Mouse (Mus musculus) heart, embryonic 12.5 days (tissue): Measurements from ENCODE around the gene Gpr4. TPM values are rescaled to one million over a fixed set of nuclear protein-coding genes. Genes with fewer than 3 reads are reported as not detected.

Experiments used
- ATAC-seq: fragments of 200-750 bp; cut with Nextera tagmentation; 2 replicates; pipeline ENCODE4 v1.8.0; 2017; ENCODE audit warnings: moderate TSS enrichment, moderate library complexity; ENCODE audit not compliant: insufficient number of reproducible peaks, low FRiP score
- H3K27ac ChIP-seq: fragments of 300-500 bp; sonication (generic); 2 replicates; pipeline ENCODE4 v1.5.1; 2016; ENCODE audit warnings: mild to moderate bottlenecking, moderate library complexity; ENCODE audit not compliant: poor library complexity, severe bottlenecking
- H3K27me3 ChIP-seq: fragments of 300-500 bp; sonication (generic); replicated peaks from 2 replicates; pipeline ENCODE4 v1.6.1; 2016; ENCODE audit warnings: mild to moderate bottlenecking, moderate library complexity
- H3K36me3 ChIP-seq: fragments of 300-500 bp; sonication (generic); 2 replicates; pipeline ENCODE4 v1.6.1; 2016; ENCODE audit warnings: mild to moderate bottlenecking, moderate library complexity
- H3K4me1 ChIP-seq: fragments of 300-500 bp; sonication (generic); replicated peaks from 2 replicates; pipeline ENCODE4 v1.6.1; 2016; ENCODE audit warnings: mild to moderate bottlenecking
- H3K4me2 ChIP-seq: fragments of 300-500 bp; sonication (generic); 2 replicates; pipeline ENCODE4 v1.6.1; 2016; ENCODE audit warnings: mild to moderate bottlenecking, moderate library complexity
- H3K4me3 ChIP-seq: fragments of 300-500 bp; sonication (generic); 2 replicates; pipeline ENCODE4 v1.5.1; 2016; ENCODE audit warnings: mild to moderate bottlenecking
- H3K9ac ChIP-seq: fragments of 300-500 bp; sonication (generic); 2 replicates; pipeline ENCODE4 v1.6.1; 2016; ENCODE audit warnings: mild to moderate bottlenecking, moderate library complexity
- H3K9me3 ChIP-seq: fragments of 300-500 bp; sonication (generic); replicated peaks from 2 replicates; pipeline ENCODE4 v1.6.1; 2016; ENCODE audit warnings: mild to moderate bottlenecking, moderate library complexity
- whole genome bisulfite sequencing: fragments of 180-500 bp; shearing (Covaris S2); methylation state at CpG from one replicate; pipeline ENCODE4 v1.1.7; 2016; 5-methylcytosine and 5-hydroxymethylcytosine counted together
- polyA plus RNA-seq: library from polyadenylated mRNA; unstranded; fragments of >200 nt; fragmentation: Nextera tagmentation; extraction: Ambion mirVana; gene quantifications from 2 replicates; pipeline ENCODE4 v1.2.1, GENCODE M21; 2016

The Gpr4 gene
- 0.97 and 1.1 TPM in 2 replicates for polyA plus RNA-seq

GRCm38 (mm10) chr7:19211996-19212755 is at the start of gene Gpr4:
Gpr4 (plus strand) TSS chr7:19212538.
- peak; percentile 77 for ATAC-seq
- Histone ChIP-seq H3K36me3 (no peaks in the 10 kb centered on the region), H3K4me2 (peak within 1 kb of the TSS; percentile 93), H3K27me3 (0 out of 2 replicates have a peak, but pooled peaks cover 12% of the 10 kb centered on the region), H3K9ac (peak within 1 kb of the TSS; percentile 68), H3K9me3 (peaks cover 3% of the 10 kb centered on the region; the same call in 1 of the 2 replicates), H3K4me1 (peaks cover 14% of the 10 kb centered on the region), H3K4me3 (peak within 1 kb of the TSS; percentile 58), H3K27ac (no peak within 1 kb of the TSS)
- 3% methylated on average over 28 of the region's 30 CpGs for WGBS

- Histone ChIP-seq H3K4me3 (no peak overlapping the region), H3K27me3 (peaks cover 30% of the 10 kb centered on the region), H3K9ac (no peak overlapping the region), H3K27ac (no peak overlapping the region), H3K36me3 (no peaks in the 10 kb centered on the region), H3K9me3 (peaks cover 7% of the 10 kb centered on the region), H3K4me2 (no peak overlapping the region), H3K4me1 (peaks cover 44% of the 10 kb centered on the region)
- ATAC-seq, result no peak
- 77% methylated on average over 7 of the region's 7 CpGs for WGBS
Measured at GRCm38 (mm10) chr7:19162928-19163327, 49.4 kb upstream of the Gpr4 start.

GRCm38 (mm10) chr7:19163752-19164151 is 48.6 kb upstream of the Gpr4 start:
- H3K9ac ChIP-seq, result peak overlapping the region; percentile 27; the same call in 1 of the 2 replicates
- ATAC-seq, result no peak
- H3K27me3 ChIP-seq, result peaks cover 25% of the 10 kb centered on the region
- no peaks in the 10 kb centered on the region for H3K36me3 ChIP-seq
- H3K4me2 ChIP-seq, result peak overlapping the region; percentile 63
- H3K4me1 ChIP-seq, result peaks cover 50% of the 10 kb centered on the region
- WGBS, result 29% methylated on average over 12 of the region's 12 CpGs
- no peak overlapping the region for H3K4me3 ChIP-seq
- H3K27ac ChIP-seq, result no peak overlapping the region
- peaks cover 7% of the 10 kb centered on the region for H3K9me3 ChIP-seq

GRCm38 (mm10) chr7:19164189-19164588 is 48.1 kb upstream of the Gpr4 start:
- H3K9ac ChIP-seq, result peak overlapping the region; percentile 27
- peak overlapping the region; percentile 36; the same call in 1 of the 2 replicates for H3K4me3 ChIP-seq
- no peak for ATAC-seq
- H3K36me3 ChIP-seq, result no peaks in the 10 kb centered on the region
- peak overlapping the region; percentile 63 for H3K4me2 ChIP-seq
- 5% methylated on average over 6 of the region's 6 CpGs for WGBS
- H3K27ac ChIP-seq, result no peak overlapping the region
- peaks cover 54% of the 10 kb centered on the region for H3K4me1 ChIP-seq
- peaks cover 7% of the 10 kb centered on the region for H3K9me3 ChIP-seq
- peaks cover 23% of the 10 kb centered on the region for H3K27me3 ChIP-seq

DNA sequence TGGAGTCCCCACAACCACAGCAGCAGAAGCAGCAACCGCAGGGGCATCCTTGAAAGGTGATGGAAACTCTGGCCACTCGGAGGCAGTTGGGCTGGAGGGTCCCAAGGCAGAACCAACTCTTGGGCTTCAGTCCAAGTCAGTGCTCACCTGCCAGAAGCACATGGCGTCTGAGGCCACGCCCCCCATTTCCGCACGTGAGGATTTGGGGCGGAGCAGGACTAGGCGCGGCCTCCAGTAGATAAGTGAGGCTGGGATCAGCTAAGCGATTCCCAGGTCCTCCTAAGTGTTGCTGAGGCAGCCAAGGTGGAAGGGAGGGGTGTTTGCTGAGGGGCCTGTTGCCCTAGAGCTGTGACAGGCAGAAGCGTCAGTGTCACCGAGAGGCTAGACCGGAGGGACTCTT is 47.4 kb upstream of the Gpr4 start:
- 2% methylated on average over 13 of the region's 13 CpGs for WGBS
- Histone ChIP-seq H3K36me3 (no peaks in the 10 kb centered on the region), H3K27ac (peak overlapping the region; percentile 34; the same call in 1 of the 2 replicates), H3K27me3 (peaks cover 15% of the 10 kb centered on the region; the same call in 1 of the 2 replicates), H3K9me3 (peaks cover 7% of the 10 kb centered on the region), H3K4me2 (peak overlapping the region; percentile 63), H3K4me3 (peak overlapping the region; percentile 36), H3K4me1 (peaks cover 54% of the 10 kb centered on the region), H3K9ac (peak overlapping the region; percentile 57; the same call in 1 of the 2 replicates)
- peak; percentile 53; the same call in 1 of the 2 replicates for ATAC-seq

DNA sequence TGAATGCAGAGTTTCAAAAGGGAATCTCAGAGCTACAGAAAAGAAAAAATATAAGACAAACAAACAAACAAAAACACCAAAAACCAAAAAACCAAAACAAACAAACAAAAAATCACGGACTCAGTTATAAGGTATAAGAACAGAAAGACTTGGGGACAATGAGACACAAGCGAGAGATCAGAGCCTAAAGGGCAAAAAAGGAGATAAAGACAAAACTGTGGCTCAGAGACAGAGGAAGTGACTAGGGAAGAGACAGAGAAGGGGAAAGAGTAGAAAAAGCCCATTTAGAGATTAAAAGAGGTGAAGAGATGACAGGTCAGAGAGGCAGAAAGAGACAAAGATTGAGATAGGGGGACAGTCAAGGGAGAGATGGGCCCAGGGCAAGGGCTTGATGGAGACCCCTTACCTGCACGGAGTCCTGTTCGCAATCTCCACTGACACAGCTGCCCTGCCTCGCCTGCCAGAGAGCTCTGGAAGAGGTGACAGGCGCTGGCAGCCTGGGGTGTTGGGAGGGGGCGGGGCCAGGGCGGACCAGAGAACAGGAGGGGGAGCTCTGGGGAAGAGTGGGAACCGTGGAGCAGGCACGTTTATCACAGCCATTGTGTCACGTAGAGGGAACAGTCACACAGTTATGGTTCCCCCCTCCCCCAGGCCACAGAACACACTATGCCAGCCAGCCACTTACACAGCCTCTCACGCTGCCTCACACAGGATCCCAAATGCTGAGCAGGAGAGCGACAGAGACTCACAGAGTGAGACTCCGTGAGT is 46.5 kb upstream of the Gpr4 start, which contains the start of gene Gipr:
Gipr (minus strand) TSS at position 472 of the 768 bp plus-strand sequence.
- Histone ChIP-seq H3K4me2 (peak within 1 kb of the TSS; percentile 63), H3K9ac (peak within 1 kb of the TSS; percentile 57), H3K36me3 (no peaks in the 10 kb centered on the region), H3K9me3 (peaks cover 7% of the 10 kb centered on the region), H3K27ac (peak within 1 kb of the TSS; percentile 92), H3K4me3 (peak within 1 kb of the TSS; percentile 36), H3K27me3 (peaks cover 15% of the 10 kb centered on the region; the same call in 1 of the 2 replicates), H3K4me1 (peaks cover 56% of the 10 kb centered on the region)
- peak; percentile 68 for ATAC-seq
- 7% methylated on average over 14 of the region's 14 CpGs for WGBS

GRCm38 (mm10) chr7:19166990-19167389 is 45.3 kb upstream of the Gpr4 start:
- Histone ChIP-seq H3K27me3 (peaks cover 14% of the 10 kb centered on the region; the same call in 1 of the 2 replicates), H3K9ac (no peak overlapping the region), H3K9me3 (peaks cover 7% of the 10 kb centered on the region), H3K36me3 (no peaks in the 10 kb centered on the region), H3K4me3 (no peak overlapping the region), H3K27ac (0 out of 2 replicates have a peak overlapping the region, but pooled peaks have one; percentile 21), H3K4me1 (peaks cover 67% of the 10 kb centered on the region), H3K4me2 (no peak overlapping the region)
- no peak for ATAC-seq
- 84% methylated on average over 3 of the region's 3 CpGs for WGBS

GRCm38 (mm10) chr7:19169506-19169905 is 42.8 kb upstream of the Gpr4 start:
- Histone ChIP-seq H3K4me1 (peaks cover 71% of the 10 kb centered on the region), H3K4me3 (no peak overlapping the region), H3K9me3 (peaks cover 7% of the 10 kb centered on the region), H3K27ac (peak overlapping the region; percentile 92), H3K36me3 (no peaks in the 10 kb centered on the region), H3K9ac (no peak overlapping the region), H3K27me3 (no peaks in the 10 kb centered on the region), H3K4me2 (no peak overlapping the region)
- no peak for ATAC-seq
- 57% methylated on average over 10 of the region's 10 CpGs for WGBS

GRCm38 (mm10) chr7:19170142-19170541 is 42.2 kb upstream of the Gpr4 start:
- Histone ChIP-seq H3K27ac (peak overlapping the region; percentile 92), H3K36me3 (no peaks in the 10 kb centered on the region), H3K9me3 (peaks cover 7% of the 10 kb centered on the region), H3K4me1 (peaks cover 65% of the 10 kb centered on the region), H3K27me3 (peaks cover 4% of the 10 kb centered on the region), H3K4me2 (peak overlapping the region; percentile 19), H3K4me3 (no peak overlapping the region), H3K9ac (0 out of 2 replicates have a peak overlapping the region, but pooled peaks have one; percentile 19)
- peak; percentile 74 for ATAC-seq
- 12% methylated on average over 8 of the region's 8 CpGs for WGBS

DNA sequence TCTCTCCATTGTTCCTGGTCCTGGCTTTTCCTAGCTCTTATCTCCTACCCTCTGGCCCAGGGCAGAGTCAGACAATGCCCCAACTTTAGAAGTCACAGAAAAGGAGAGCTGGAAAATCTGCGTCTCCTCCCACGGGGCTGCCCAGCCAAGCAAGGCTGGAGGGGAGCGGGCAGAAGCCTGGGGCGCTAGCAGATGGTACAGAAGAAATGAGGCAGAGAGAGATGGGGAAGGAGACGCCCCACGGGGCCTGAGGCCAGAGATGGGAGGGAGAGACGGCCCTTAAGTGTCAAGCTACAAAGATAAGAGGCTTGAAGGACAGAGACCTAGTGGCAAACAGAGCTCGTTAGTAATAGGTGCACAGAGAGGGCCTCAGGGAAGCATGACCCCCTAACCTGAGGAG is 40.5 kb upstream of the Gpr4 start:
- H3K9me3 ChIP-seq, result peaks cover 7% of the 10 kb centered on the region
- no peaks in the 10 kb centered on the region for H3K36me3 ChIP-seq
- peak overlapping the region; percentile 55 for H3K9ac ChIP-seq
- peak overlapping the region; percentile 63 for H3K4me2 ChIP-seq
- no peak overlapping the region for H3K4me3 ChIP-seq
- H3K27me3 ChIP-seq, result peaks cover 20% of the 10 kb centered on the region
- WGBS, result 13% methylated on average over 8 of the region's 8 CpGs
- H3K4me1 ChIP-seq, result peaks cover 58% of the 10 kb centered on the region
- ATAC-seq, result 0 out of 2 replicates have a peak, but pooled peaks have one; percentile 12
- peak overlapping the region; percentile 92 for H3K27ac ChIP-seq
